Mouse (Mus musculus) testis, adult 2 months (tissue): ENCODE measurements at regions not wholly inside any gene's neighbourhood (a gene's known extent, or its start where the extent isn't known, plus 50 kb on each side); places are given as distances from the start of the nearest gene placed in this dataset.

Experiments used
- CTCF ChIP-seq: fragments of 200-500 bp; IDR thresholded peaks from 2 replicates; pipeline ENCODE4 v1.5.1; 2012; ENCODE audit warnings: low read depth, mild to moderate bottlenecking, inconsistent platforms, low read length, moderate library complexity; ENCODE audit not compliant: control insufficient read depth, insufficient read depth, insufficient replicate concordance
- POLR2A ChIP-seq: fragments of 200-500 bp; IDR thresholded peaks from 2 replicates; pipeline ENCODE4 v1.6.1; 2012; ENCODE audit warnings: low read depth, mild to moderate bottlenecking, inconsistent platforms, low read length, moderate library complexity; ENCODE audit not compliant: control insufficient read depth

- no peak for TF ChIP-seq POLR2A
- no peak for TF ChIP-seq CTCF
Observed at GRCm38 (mm10) chr16:67698619-67699018, 77.9 kb upstream of the Cadm2 start.
